Mouse (Mus musculus) lung, adult 2 months (tissue): ENCODE measurements around the gene Cops2.

ENCODE experiments used
- CTCF ChIP-seq: fragments of 200-500 bp; IDR thresholded peaks from 2 replicates; pipeline ENCODE4 v1.5.1; 2011; ENCODE audit warnings: mild to moderate bottlenecking, low read length, control low read depth; ENCODE audit not compliant: insufficient read depth
- POLR2A ChIP-seq: fragments of 200-500 bp; IDR thresholded peaks from 2 replicates; pipeline ENCODE4 v1.6.1; 2011; ENCODE audit warnings: low read depth, mild to moderate bottlenecking, control low read depth, low read length, borderline replicate concordance; ENCODE audit errors: extremely low read depth

DNA sequence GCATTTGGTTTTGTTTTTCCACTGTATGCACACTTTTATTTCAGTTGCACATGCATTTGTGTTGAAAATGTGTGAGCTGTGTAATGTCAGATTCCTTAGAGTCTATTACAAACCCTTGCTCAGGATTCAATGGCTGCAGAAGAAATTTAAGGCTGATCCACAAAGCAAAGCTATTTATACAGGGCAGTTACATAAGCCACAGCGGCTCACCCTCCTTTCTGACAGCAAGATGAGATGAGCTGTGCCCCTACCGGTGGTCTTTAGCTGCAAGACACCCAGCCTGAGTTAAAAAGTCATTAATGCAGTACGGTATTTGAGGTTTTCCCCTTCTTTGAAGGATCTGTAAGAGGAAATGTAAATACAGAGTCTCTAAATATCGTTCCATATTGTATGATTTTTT, 75.1 kb downstream of the Cops2 start:
- TF ChIP-seq POLR2A (no peak), CTCF (no peak)
